Mouse (Mus musculus): Measurements from ENCODE around the gene Ssh3. TPM values are rescaled to one million over a fixed set of nuclear protein-coding genes. Genes with fewer than 3 reads are reported as not detected.

Gene Ssh3
- 10 to 100 TPM in 1 of 2 experiments, 1 to 10 TPM in 1; 10.0 to 12.0 TPM for total RNA-seq (2021)

DNA sequence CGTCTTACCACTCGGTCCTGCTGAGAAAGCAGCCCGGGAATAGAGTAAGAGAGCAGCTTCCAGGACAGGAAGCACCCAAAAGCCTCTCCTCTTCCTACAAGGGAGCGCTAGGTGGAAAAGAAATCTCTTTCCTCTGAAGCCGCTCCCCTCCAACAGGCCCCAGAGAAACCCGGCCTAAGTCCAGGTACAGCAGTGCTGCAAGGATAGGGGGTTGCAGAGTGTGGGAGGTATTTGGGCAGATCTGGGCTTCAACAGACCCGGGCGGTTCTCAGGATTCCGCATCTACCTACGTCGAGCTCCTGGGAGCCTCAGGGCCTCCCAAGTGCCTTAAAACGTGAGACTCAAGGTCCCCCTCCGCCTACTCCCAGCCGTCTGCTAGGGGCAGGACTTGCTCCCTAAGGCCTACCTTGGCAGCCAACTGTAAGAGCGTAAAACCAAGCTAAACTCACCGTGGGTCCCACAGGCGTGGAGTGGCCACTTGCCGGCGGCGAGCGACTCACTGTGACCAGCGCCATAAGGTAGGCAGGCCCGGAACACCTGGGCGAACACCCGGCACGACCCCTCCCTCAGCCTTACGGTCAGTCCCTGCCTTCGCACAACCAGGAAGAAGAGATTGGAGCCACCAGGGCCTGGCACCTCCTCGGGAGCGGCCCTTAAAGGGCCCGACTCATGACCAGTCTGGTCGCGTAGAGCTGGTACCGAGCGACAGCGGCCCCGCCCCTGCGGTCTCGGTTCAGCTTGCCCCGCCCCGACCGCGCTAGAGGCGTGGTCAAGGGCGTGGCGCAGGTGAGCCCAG is at the start of gene Ssh3:
Ssh3 (minus strand) TSS at position 615 of the 796 bp plus-strand sequence.
- peak; percentile 58 to 64 for DNase-seq
- intact Hi-C loops (cut with DNase I) = no loop called here

GRCm38 (mm10) chr19:4317181-4317580 is 48.2 kb upstream of the Ssh3 start:
- intact Hi-C loops (cut with DNase I) = no loop called here
- no peak for DNase-seq

GRCm38 (mm10) chr19:4315223-4315944 is 46.4 kb upstream of the Ssh3 start:
- intact Hi-C loops (cut with DNase I) = no loop called here
- DNase-seq = peak; percentile 67 to 71

- DNase-seq = peak; percentile 74 to 77
- intact Hi-C loops (cut with DNase I) = loop anchor here (1.0 to 5.0 kb wide), 2 partner anchors 52 to 102 kb away; no protein-coding TSS in a partner anchor
Measured at GRCm38 (mm10) chr19:4309776-4310185, 40.8 kb upstream of the Ssh3 start.

DNA sequence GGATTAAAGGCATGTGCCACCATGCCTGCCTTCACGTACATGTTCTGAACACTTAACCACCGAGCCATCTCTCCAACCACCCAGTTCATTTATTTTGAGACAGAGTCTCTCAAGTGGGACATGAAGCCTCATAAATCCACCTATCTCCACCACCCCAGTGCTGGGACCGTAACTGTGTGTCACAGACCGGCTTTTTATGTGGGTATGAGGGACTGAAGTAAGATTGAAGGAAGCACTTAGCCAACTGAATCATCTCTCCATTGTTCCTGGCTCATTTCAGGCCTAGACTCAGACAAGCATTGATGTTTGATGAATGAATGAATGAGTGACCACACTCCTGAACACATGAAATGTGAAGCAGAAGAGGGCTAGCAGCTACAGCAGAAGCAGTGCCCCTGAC is 40.3 kb upstream of the Ssh3 start:
- intact Hi-C loops (cut with DNase I) = loop anchor here (5.0 kb wide), 1 partner anchor 102 kb away; no protein-coding TSS in a partner anchor
- DNase-seq = no peak

GRCm38 (mm10) chr19:4306190-4306577 is 37.2 kb upstream of the Ssh3 start, which contains the start of gene Grk2:
Grk2 (minus strand) TSS chr19:4306222.
- intact Hi-C loops (cut with DNase I) = loop anchor here (1.0 to 5.0 kb wide), 3 partner anchors 23 to 99 kb away; partner anchors contain the start of gene Ankrd13d
- DNase-seq = peak; percentile 83 to 89

- peak; percentile 55 to 59 for DNase-seq
- intact Hi-C loops (cut with DNase I) = loop anchor here (1.0 to 5.0 kb wide), 3 partner anchors 23 to 98 kb away; partner anchors contain the start of gene Ankrd13d
Measured at GRCm38 (mm10) chr19:4305491-4306189, 36.7 kb upstream of the Ssh3 start.

GRCm38 (mm10) chr19:4304871-4305321 is 35.9 kb upstream of the Ssh3 start:
- intact Hi-C loops (cut with DNase I) = loop anchor here (5.0 kb wide), 1 partner anchor 98 kb away; no protein-coding TSS in a partner anchor
- DNase-seq = no peak

- no peak for DNase-seq
- intact Hi-C loops (cut with DNase I) = no loop called here
Measured at GRCm38 (mm10) chr19:4304251-4304821, 35.4 kb upstream of the Ssh3 start.

- intact Hi-C loops (cut with DNase I) = no loop called here
- no peak for DNase-seq
Measured at GRCm38 (mm10) chr19:4303640-4303995, 34.6 kb upstream of the Ssh3 start.

GRCm38 (mm10) chr19:4302936-4303639 is 34.1 kb upstream of the Ssh3 start:
- DNase-seq = peak; percentile 75 to 78
- intact Hi-C loops (cut with DNase I) = no loop called here

DNA sequence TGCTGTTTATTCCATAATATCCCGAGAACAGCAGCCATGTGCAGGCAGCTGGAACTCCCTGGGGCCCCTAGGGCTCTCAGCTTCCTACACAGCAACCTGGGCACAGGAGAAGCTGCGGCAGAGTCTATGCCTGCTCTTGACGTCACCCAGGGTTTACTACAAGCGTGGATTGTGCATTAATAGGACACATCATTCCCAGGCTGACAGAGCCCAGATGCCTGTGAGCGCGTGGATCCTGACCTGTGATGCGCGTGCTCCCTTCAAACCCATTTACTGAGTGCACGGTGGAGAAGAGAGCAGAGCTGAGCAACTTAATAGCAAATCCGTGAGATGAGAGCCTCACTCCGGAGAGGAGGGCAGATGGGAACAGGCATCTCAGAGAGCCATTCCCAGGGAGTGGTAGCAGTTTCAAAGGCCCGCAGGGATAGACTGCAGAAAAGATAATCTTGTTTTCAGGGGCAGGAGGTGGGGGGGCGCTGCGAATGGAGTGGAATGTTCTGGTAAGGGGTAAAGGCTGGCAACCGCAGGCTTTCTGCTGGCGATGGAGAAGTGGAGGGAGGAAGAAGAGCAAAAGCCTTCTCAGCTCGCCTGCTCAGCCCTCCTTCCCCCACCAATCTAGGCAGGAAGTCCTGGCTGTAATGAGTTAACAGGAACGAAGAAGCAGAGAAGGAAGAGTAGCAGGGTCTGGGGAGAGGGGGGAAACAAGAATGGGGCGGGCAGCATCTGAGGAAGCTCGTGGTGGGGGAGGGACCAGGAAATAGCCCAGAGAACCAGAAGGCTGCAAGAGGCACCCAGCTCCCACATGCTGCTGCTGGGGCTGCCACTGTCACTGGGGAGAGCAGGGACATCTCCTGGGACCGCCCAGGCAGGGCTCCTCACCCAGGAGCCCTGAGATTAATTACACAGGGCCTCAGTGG is 33.0 kb upstream of the Ssh3 start:
- DNase-seq = peak; percentile 56 to 62

DNA sequence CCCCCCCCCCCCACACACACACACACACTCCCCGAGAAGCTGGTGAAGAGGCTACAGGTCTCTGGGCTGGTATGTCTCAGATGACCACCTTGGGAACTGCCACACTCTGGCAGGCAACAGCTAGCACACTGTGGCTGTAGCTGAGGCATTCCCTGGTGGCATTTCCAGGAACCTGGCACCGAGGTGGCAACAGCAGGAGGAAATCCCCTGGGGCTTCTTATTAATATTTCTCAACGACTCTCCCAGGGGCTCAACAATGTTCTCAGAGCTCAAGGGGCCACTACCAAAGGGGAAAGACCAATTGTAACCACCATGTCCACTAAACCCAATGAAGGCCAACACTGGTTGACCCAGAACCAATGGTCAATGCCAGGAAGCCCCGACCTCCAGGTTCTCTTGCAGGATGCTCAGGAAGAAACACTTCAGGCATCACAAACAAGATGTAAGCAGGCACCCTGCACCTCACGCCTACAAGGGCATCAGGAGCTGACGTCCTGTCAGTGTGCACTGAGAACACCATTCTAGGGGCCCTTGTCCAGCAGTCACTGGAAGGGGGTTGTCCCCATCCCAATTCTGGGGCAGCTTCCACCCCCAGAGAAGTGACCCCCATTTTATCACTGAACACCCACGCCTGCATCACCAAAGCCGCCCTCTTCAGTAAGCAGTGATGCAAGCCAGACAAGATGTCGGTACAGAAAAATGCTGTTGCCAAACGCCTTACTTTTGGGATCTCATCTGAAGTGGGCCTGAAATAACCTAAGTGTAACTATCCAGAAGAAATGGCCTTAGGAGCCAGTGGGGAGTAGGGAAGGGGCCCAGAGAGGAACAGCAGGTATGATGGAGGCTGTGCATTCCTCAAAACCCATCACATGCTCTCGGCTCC is 32.1 kb upstream of the Ssh3 start:
- DNase-seq = no peak

More for the DNA sequence above, 33.0 kb upstream of the Ssh3 start:
- intact Hi-C loops (cut with DNase I) = no loop called here

DNA sequence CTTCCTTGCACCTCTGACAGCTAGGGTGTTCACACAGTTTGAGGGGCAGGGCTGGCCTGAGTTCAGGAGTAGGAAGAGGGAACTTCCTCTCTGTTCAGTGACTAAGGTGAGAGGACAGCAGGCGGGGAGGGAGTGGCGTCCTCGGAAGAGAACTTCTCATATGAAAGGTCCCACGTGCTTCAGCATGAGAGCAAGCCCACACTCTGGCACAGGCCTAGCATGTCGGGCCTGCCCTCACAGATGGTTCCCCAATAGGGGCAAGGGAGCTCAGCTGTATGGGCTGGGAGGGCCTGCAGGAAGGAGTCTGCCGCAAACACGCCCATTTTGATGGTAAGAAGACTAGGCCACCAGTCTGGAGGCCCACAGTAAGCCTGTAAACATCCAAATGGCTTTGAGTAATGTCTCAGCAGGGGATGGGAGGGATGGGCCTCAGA is 31.3 kb upstream of the Ssh3 start:
- no peak for DNase-seq
- intact Hi-C loops (cut with DNase I) = no loop called here

More for the DNA sequence above, 32.1 kb upstream of the Ssh3 start:
- intact Hi-C loops (cut with DNase I) = no loop called here

DNA sequence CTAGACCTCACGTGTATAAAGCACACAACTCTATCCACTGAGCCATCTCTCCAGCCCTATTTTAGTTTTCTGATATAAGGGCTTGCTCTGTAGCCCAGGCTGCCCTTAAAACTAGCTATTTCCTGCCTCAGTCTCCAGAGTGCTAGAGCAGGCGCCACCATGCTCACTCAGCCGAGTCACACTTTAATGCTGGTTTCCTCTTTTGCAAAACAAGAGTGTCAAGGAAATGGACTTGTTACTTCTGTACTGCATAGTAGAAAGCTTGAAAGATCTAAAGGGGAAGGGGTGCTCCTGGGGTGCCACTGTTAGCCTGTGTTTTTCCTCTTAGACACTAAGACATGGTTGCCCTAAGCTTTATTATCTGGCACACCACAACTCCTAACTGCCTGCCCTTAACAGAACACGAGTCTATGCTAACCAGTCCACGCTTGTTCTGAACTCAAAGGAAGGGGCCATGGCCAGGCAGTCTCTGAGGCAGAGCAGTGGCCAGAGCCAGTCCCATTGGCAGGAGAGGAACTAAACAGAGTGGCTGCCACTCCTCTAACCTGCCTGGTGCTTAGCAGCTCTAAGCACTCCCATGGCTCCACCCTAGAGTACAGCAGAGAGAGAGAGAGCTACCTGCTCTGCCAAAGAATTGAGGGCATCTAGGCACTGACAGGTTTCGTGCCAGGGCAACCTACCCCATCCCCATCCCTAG is 30.7 kb upstream of the Ssh3 start:
- intact Hi-C loops (cut with DNase I) = no loop called here
- DNase-seq = no peak

GRCm38 (mm10) chr19:4299126-4299525 is 30.1 kb upstream of the Ssh3 start:
- no peak for DNase-seq
- intact Hi-C loops (cut with DNase I) = no loop called here
